Mouse (Mus musculus): ENCODE results near the gene Zbtb41. TPM values are rescaled to one million over a fixed set of nuclear protein-coding genes. Genes with fewer than 3 reads are reported as not detected.

Zbtb41 gene
- total RNA-seq (2014; fragmentation: Nextera tagmentation) (28.6 and 29.3 TPM in 2 replicates), total RNA-seq (2017) (24.4 and 29.4 TPM in 2 replicates), polyA plus RNA-seq (2012) (0.56 and 0.76 TPM in 2 replicates)

- Histone ChIP-seq H3K27me3 (ENCODE audit: insufficient read depth, low read length) (no peaks in the 10 kb centered on the region), H3K4me3 (ENCODE audit: low read depth, low read length) (peak within 1 kb of the TSS; percentile 88), H3K4me1 (ENCODE audit: insufficient read depth, low read depth, low read length) (peaks cover 48% of the 10 kb centered on the region), H3K36me3 (replicated peaks) (peaks cover 25% of the 10 kb centered on the region), H3K9me3 (replicated peaks) (no peaks in the 10 kb centered on the region)
- ATAC-seq (ENCODE audit: extremely low read depth, insufficient number of reproducible peaks, low FRiP score, poor library complexity, severe bottlenecking) (peak; percentile 71), DNase-seq (ENCODE audit: low spot score) (peak; percentile 97)
- TF ChIP-seq CTCF (IDR thresholded peaks at IDR 0.05; ENCODE audit: low read depth, low read length) (0 out of 2 replicates have a peak, but pooled peaks have one; percentile 16), TAL1 (conservative IDR thresholded peaks at IDR 0.05; ENCODE audit: low read depth, low read length) (no peak), GATA1 (IDR thresholded peaks at IDR 0.05; ENCODE audit: borderline replicate concordance, low read length) (no peak), GATA2 (IDR thresholded peaks at IDR 0.05; ENCODE audit: borderline replicate concordance, low read depth, low read length) (no peak)
Observed at GRCm38 (mm10) chr1:139421875-139422791, at the start of gene Zbtb41. Gene Zbtb41, plus strand, starts transcription at chr1:139422288.

- ATAC-seq (ENCODE audit: extremely low read depth, insufficient number of reproducible peaks, low FRiP score, poor library complexity, severe bottlenecking) (no peak), DNase-seq (ENCODE audit: low spot score) (no peak)
- Histone ChIP-seq H3K36me3 (replicated peaks) (no peaks in the 10 kb centered on the region), H3K4me1 (ENCODE audit: insufficient read depth, low read depth, low read length) (peaks cover 10% of the 10 kb centered on the region), H3K9me3 (replicated peaks) (no peaks in the 10 kb centered on the region), H3K27me3 (ENCODE audit: insufficient read depth, low read length) (peaks cover 12% of the 10 kb centered on the region), H3K4me3 (ENCODE audit: low read depth, low read length) (no peak overlapping the region)
- no peak for TF ChIP-seq CTCF (IDR thresholded peaks at IDR 0.05; ENCODE audit: low read depth, low read length)
Observed at GRCm38 (mm10) chr1:139375900-139376299, 46.2 kb upstream of the Zbtb41 start.

- no peak for DNase-seq (ENCODE audit: low spot score)
- ATAC-seq (ENCODE audit: extremely low read depth, insufficient number of reproducible peaks, low FRiP score, poor library complexity, severe bottlenecking): no peak
- TF ChIP-seq GATA1 (IDR thresholded peaks at IDR 0.05; ENCODE audit: borderline replicate concordance, low read length) (no peak), GATA2 (IDR thresholded peaks at IDR 0.05; ENCODE audit: borderline replicate concordance, low read depth, low read length) (no peak), CTCF (IDR thresholded peaks at IDR 0.05; ENCODE audit: low read depth, low read length) (no peak), TAL1 (conservative IDR thresholded peaks at IDR 0.05; ENCODE audit: low read depth, low read length) (no peak), POLR2AphosphoS5 (IDR thresholded peaks at IDR 0.05; ENCODE audit: insufficient replicate concordance, low read depth, low read length) (no peak)
- no peak within 1 kb of the TSS for H3K4me3 ChIP-seq (ENCODE audit: low read depth, low read length)
- peaks cover 10% of the 10 kb centered on the region for H3K4me1 ChIP-seq (ENCODE audit: insufficient read depth, low read depth, low read length)
- peaks cover 12% of the 10 kb centered on the region for H3K27me3 ChIP-seq (ENCODE audit: insufficient read depth, low read length)
- no peaks in the 10 kb centered on the region for H3K9me3 ChIP-seq (replicated peaks)
- H3K36me3 ChIP-seq (replicated peaks): no peaks in the 10 kb centered on the region
Observed at GRCm38 (mm10) chr1:139376638-139377286, 45.3 kb upstream of the Zbtb41 start, which contains the start of gene Crb1. Gene Crb1, minus strand, starts transcription at chr1:139377100.

- peaks cover 12% of the 10 kb centered on the region for H3K27me3 ChIP-seq (ENCODE audit: insufficient read depth, low read length)
- no peak for TF ChIP-seq CTCF (IDR thresholded peaks at IDR 0.05; ENCODE audit: low read depth, low read length)
- TF ChIP-seq GATA1 (IDR thresholded peaks at IDR 0.05; ENCODE audit: borderline replicate concordance, low read length): no peak
- no peak for TF ChIP-seq GATA2 (IDR thresholded peaks at IDR 0.05; ENCODE audit: borderline replicate concordance, low read depth, low read length)
- no peak for TF ChIP-seq POLR2AphosphoS5 (IDR thresholded peaks at IDR 0.05; ENCODE audit: insufficient replicate concordance, low read depth, low read length)
- TF ChIP-seq TAL1 (conservative IDR thresholded peaks at IDR 0.05; ENCODE audit: low read depth, low read length): no peak
- ATAC-seq (ENCODE audit: extremely low read depth, insufficient number of reproducible peaks, low FRiP score, poor library complexity, severe bottlenecking) (no peak), DNase-seq (ENCODE audit: low spot score) (no peak)
- no peaks in the 10 kb centered on the region for H3K9me3 ChIP-seq (replicated peaks)
- no peaks in the 10 kb centered on the region for H3K36me3 ChIP-seq (replicated peaks)
- peaks cover 10% of the 10 kb centered on the region for H3K4me1 ChIP-seq (ENCODE audit: insufficient read depth, low read depth, low read length)
- H3K4me3 ChIP-seq (ENCODE audit: low read depth, low read length): no peak overlapping the region
Observed at GRCm38 (mm10) chr1:139378861-139379620, 43.0 kb upstream of the Zbtb41 start.

GRCm38 (mm10) chr1:139379621-139379984 lies 42.5 kb upstream of the Zbtb41 start:
- ATAC-seq (ENCODE audit: extremely low read depth, insufficient number of reproducible peaks, low FRiP score, poor library complexity, severe bottlenecking) (no peak), DNase-seq (ENCODE audit: low spot score) (no peak)
- H3K27me3 ChIP-seq (ENCODE audit: insufficient read depth, low read length): peaks cover 12% of the 10 kb centered on the region
- peaks cover 10% of the 10 kb centered on the region for H3K4me1 ChIP-seq (ENCODE audit: insufficient read depth, low read depth, low read length)
- no peak for TF ChIP-seq CTCF (IDR thresholded peaks at IDR 0.05; ENCODE audit: low read depth, low read length)
- TF ChIP-seq GATA2 (IDR thresholded peaks at IDR 0.05; ENCODE audit: borderline replicate concordance, low read depth, low read length): no peak
- no peak for TF ChIP-seq POLR2AphosphoS5 (IDR thresholded peaks at IDR 0.05; ENCODE audit: insufficient replicate concordance, low read depth, low read length)
- TF ChIP-seq TAL1 (conservative IDR thresholded peaks at IDR 0.05; ENCODE audit: low read depth, low read length): no peak
- no peak for TF ChIP-seq GATA1 (IDR thresholded peaks at IDR 0.05; ENCODE audit: borderline replicate concordance, low read length)
- H3K36me3 ChIP-seq (replicated peaks): no peaks in the 10 kb centered on the region
- H3K9me3 ChIP-seq (replicated peaks): no peaks in the 10 kb centered on the region
- H3K4me3 ChIP-seq (ENCODE audit: low read depth, low read length): no peak overlapping the region

- DNase-seq (ENCODE audit: low spot score) (no peak), ATAC-seq (ENCODE audit: extremely low read depth, insufficient number of reproducible peaks, low FRiP score, poor library complexity, severe bottlenecking) (no peak)
- peaks cover 3% of the 10 kb centered on the region; the same call in 1 of the 2 replicates for H3K27me3 ChIP-seq (ENCODE audit: insufficient read depth, low read length)
- H3K4me1 ChIP-seq (ENCODE audit: insufficient read depth, low read depth, low read length): no peaks in the 10 kb centered on the region
- H3K4me3 ChIP-seq (ENCODE audit: low read depth, low read length): no peak overlapping the region
- no peaks in the 10 kb centered on the region for H3K36me3 ChIP-seq (replicated peaks)
- TF ChIP-seq CTCF (IDR thresholded peaks at IDR 0.05; ENCODE audit: low read depth, low read length) (no peak), GATA2 (IDR thresholded peaks at IDR 0.05; ENCODE audit: borderline replicate concordance, low read depth, low read length) (no peak), POLR2AphosphoS5 (IDR thresholded peaks at IDR 0.05; ENCODE audit: insufficient replicate concordance, low read depth, low read length) (no peak), GATA1 (IDR thresholded peaks at IDR 0.05; ENCODE audit: borderline replicate concordance, low read length) (no peak), TAL1 (conservative IDR thresholded peaks at IDR 0.05; ENCODE audit: low read depth, low read length) (no peak)
- H3K9me3 ChIP-seq (replicated peaks): no peaks in the 10 kb centered on the region
Observed at GRCm38 (mm10) chr1:139391747-139392146, 30.3 kb upstream of the Zbtb41 start.
